Mouse (Mus musculus) brain, adult 2 months (tissue): ENCODE results near the gene Gm37240.
"Not testable (repeated sequence)": the region's sequence is repeated elsewhere in the genome, so short reads cannot be mapped to it uniquely, and the experiment has no call there.

Source experiments
- DNase-seq: peaks from one replicate; pipeline ENCODE4 v3.0.0; 2011; ENCODE audit warnings: low read depth, low spot score

The Gm37240 gene

DNA sequence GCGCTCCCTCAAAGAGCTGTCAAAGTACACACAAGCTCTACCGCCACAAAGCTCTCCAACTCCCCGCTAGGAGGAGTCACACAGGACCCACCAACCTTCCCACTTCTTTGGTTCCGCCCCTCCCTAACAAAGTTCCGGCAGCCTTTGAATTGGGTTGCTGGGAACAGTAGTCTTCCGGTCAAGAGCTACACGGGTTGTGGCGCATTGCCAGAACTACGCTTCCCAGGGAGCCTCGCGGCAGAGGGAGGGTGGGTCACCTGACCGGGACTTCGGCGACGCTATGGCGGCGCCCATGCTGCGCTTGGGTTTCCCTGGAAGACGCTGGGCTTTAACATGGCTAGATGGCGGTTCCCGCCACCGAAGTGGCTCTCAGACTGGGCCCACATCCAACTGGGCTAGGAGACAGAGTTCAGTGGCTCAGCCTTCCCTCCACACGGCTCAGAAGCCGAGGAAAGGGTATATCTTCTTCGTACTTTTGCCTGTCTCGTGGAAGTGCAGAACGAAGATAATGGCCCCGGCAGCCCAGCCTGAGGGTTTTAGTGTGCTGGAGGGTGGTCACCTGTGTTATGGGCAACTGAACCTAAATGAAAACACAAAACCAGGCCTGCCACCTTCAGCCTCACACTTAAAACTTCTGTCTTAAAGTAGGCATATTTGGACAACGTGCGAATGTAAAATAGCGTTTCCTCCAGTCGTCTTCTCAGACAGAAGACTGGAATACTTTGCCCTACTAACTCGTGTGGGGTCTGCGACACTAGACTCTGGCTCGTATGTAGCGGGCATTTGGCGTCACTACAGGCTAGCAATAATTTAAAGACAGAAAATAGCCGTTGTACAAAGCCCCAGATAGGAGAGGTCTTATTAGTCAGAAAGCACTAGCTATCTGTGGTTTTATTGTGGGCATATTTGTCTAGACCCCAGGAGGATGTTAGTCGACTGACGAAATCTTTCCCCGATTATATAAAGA lies 313.2 kb downstream of the Gm37240 start, which contains the start of gene Gatb:
TSS of gene Gatb (plus strand) at position 256 of the 967 bp plus-strand sequence.
- peak; percentile 100 for DNase-seq

GRCm38 (mm10) chr3:85573216-85573863 lies 314.0 kb downstream of the Gm37240 start:
- DNase-seq = no peak

DNA sequence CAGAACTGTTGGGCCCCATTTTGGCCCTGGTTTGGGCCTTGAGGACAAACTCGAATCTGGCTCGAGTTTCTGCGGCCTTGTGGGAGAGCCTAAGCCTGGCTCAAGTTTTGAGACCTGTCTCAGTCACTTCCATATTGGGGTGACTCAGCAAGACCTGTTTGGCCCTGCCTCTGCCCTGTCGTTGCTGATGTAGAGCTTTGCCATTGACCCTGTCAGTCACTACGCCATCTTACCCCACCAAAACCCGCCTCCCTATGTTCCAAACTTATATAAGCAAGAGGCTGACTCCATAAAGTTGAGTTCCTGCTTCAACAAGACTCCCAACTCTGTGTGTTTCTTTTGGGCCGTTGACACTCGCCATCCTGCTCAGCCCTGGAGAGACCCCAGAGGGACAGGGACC lies 314.8 kb downstream of the Gm37240 start:
- not testable (repeated sequence) for DNase-seq

DNA sequence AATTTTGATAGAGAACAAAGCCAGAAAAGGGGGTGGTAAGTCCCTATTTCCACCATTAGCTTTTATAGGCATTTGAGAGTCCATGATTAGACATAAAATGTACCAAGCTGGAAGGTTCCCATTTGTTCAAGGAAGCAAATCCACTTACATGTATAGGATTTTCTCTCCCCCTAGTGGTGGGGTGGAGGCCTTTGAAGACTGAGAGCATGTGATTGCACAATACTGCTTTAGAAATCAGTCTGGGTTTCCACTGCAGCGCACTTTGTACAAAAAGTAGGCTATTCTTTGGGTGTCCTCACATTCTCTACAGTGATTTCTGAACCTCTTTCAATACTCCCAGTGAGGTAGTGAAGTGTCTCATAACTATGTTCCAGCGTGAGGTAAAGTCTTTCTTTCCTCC lies 316.0 kb downstream of the Gm37240 start:
- peak; percentile 95 for DNase-seq

GRCm38 (mm10) chr3:85564603-85565002 lies 322.7 kb downstream of the Gm37240 start:
- no peak for DNase-seq

DNA sequence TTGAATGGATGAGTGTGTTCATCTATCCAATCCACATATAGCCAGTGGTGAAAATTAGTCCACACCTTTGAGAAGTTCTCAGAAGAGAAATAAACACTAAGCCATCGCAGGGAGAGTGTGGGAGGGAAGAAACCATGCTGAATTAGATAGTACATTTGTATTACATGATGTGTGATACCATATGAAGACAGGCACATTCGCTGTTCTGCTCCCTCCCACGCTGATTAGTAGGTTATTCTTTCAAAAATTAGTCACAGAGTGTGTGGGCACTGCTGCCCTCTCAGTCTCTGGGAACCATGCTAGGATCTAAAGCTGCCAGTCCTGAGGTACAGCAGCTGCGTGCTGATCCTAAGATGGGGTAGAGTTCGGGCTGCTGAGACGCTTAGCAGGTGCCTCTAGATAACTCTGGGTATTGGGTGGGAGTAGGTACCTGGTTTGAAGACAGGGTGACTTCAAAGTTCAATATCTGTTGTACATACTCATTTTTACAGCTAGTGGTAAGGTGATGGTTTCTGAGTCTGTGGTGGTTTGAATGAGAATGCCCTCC lies 333.5 kb downstream of the Gm37240 start:
- DNase-seq = peak; percentile 77

DNA sequence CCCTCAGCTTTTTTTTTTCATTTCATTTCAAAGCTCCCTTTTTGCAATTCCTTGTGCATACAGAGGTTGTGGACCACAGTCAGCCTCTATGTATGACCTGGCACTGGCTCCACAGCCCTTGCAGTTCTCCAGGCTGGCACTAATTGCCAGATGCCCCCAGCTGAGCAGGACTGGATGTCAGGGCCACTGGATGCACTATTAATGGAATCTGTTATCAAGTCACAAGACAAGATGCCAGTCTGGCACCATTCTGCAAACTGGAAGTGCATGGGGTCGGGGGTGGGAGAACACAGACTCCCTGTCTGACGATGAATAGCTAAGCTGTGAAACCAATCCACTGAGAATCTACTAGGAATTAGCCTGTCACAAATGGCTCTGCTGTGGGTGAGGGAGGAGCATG lies 336.0 kb downstream of the Gm37240 start:
- DNase-seq = peak; percentile 68

- DNase-seq = no peak
Measured at GRCm38 (mm10) chr3:85550312-85550711, 337.0 kb downstream of the Gm37240 start.

DNA sequence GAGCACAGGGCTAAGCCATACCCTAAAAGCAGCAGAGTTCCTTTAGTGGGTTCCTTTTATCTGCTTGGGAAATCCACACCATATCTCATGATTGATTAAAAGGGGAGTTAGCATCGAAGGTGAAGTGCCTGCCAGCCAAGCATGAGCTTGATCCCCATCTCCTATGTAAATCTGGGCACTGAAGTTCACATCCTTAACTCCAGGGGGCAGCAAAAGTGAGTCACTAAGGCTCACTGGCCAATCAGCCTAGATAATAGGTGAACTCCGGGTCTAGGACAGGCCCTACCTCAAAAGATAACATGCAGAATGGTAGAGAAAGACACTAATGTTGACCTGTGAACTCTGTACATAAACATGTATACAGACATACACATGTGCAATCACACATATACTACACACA lies 343.7 kb downstream of the Gm37240 start:
- no peak for DNase-seq

- DNase-seq = no peak
Measured at GRCm38 (mm10) chr3:85542765-85543164, 344.6 kb downstream of the Gm37240 start.

DNA sequence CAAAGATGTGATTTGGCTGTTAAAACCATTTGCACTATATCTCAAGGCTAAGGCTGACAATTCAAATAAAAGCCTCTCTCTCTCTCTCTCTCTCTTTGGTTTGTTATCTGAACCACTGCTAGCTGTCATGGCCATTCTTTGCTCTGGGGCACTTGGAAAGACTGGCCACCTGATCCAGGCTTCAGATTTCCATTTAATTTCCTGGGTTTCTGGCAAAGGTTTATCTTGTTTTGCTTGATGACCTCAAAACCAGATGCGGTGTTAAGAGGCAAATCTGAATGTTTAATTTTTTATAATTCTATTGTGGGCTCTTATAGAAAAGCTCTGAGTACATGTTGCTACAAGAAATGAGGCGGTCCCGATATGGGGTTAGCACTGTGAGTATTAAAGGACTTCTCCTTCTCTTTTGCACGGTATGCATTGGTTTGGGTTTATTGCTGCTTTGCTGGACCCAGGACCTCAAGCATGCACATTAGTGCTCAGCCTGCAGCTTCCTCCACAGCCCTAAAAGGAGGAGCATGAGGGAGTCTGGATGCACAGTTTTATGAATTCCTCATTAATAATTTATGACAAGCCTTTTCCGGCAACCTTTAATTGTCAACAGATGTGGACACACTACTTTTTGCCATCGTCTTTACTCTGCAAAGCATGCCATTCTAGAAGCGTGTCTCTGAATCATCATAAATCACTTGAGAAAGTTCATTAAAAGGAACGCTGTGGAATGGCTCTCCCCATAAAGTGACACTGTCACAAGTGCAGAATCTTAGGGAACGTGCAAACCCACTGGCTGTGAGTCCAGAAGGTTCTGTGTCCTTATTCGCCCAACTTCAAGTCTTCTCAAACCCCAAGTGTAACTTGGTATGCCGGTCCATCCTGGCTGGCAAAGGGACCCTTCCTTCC lies 351.4 kb downstream of the Gm37240 start:
- DNase-seq = no peak

- DNase-seq = peak; percentile 87
Measured at GRCm38 (mm10) chr3:85535042-85535441, 352.3 kb downstream of the Gm37240 start.

DNA sequence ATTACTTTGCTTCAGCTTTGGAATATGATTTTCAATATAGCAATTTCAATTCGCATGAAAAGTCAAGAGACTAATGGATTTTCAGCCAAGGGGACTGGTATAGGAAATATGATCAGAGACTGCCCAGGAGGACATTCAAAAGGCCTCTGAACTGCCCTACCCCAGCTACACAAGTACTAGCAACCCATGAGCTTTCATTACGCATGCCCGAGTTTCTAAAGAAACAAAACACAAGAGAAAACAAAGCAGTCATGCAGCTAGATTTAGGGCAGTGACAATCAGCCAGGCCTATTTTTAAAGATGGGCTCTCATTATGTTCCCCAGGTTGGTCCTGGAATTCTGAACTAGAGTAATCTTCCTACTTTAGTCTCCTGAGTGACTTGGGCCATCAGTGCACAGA lies 354.9 kb downstream of the Gm37240 start:
- DNase-seq = no peak

GRCm38 (mm10) chr3:85530601-85531161 lies 356.6 kb downstream of the Gm37240 start:
- peak; percentile 88 for DNase-seq

- peak; percentile 93 for DNase-seq
Measured at GRCm38 (mm10) chr3:85521311-85521907, 365.9 kb downstream of the Gm37240 start.

DNA sequence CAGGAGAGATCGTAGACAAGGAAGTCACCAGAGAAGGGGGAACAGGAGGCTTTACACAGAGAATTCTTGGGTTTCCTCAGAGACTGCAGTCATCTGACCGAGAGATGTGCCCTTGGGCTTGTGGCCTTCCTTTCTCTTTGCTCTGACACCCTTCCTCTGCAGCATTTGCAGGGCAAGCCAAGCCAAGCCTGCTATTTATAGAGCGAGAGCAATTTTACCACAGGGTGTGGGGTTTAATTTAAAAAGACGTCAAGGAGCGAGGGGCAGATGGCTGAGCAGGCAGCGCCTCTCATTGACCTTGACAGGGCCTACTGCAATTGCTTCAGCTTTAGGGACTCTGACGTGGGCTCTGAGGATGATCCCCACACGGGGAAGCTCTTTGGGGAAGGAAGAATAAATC lies 368.6 kb downstream of the Gm37240 start:
- DNase-seq = peak; percentile 82

GRCm38 (mm10) chr3:85518072-85518471 lies 369.2 kb downstream of the Gm37240 start:
- no peak for DNase-seq

GRCm38 (mm10) chr3:85516739-85517396 lies 370.4 kb downstream of the Gm37240 start:
- no peak for DNase-seq

DNA sequence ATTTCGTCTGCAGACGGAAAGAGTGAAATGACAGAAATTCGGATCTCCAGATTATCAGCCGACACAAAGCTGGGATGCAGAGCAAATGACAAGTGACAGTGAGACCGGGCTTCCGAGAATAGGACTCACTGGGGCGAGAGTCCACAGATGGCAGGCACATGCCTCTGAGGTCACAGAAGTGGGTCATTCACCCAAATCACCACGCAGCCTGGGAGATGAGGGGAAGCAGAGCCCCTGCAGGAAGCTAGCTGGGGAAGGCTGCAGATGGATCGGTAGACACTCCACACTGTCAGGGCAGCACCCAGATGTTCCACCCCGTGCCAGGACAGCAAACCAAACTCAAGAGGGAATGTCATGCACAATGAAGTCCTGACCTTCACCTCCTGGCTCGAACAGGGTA lies 372.6 kb downstream of the Gm37240 start:
- peak; percentile 36 for DNase-seq

- no peak for DNase-seq
Measured at GRCm38 (mm10) chr3:85508717-85509279, 378.5 kb downstream of the Gm37240 start.
